Mouse (Mus musculus) T-helper 2 cell (primary cell): Measurements from ENCODE around the gene Homer2.

ENCODE experiments used
- in situ Hi-C: fragments of 300-600 bp; cut with MboI, MseI; formaldehyde crosslinking; loops from one replicate; pipeline ENCODE4 v1.15.1; 2025; ENCODE audit warnings: high pct_unique_total_duplicates

Gene Homer2

DNA sequence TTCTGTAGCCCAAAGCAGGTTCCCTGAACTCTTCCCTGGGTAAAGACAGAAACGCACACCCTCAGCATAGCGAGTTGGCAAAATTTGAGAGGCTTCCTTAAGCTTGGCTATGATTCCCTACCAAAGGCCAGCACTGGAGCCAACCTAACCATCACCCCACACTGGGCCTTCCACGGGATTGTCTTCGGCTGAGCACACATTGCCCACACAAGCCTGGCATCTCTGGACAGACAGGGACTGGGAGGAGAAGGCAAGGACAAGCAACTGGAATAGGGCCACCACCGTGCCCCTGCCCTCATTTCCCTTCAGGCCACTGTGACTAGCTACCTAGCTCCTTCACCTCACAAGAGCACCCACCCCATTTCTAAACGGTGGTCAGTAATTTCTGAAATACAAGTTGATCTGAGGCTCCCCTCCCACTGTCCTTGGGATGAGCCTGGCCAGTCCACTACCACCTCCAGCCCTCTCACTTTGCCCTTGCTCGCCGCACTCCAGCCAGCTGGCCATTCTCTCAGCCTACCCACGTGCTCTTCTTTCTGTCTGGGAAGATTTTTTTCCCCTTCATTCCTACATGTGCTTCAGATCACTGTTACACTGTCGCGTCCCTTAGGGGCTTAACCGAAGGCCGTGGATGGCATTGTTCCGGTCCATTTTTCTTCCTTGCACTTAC, at the start of gene Homer2:
Gene Homer2, minus strand, starts transcription at position 57 of the 670 bp plus-strand sequence.
- in situ Hi-C loops = loop anchor here (25.0 kb wide), 1 partner anchor 1355 kb away; no protein-coding TSS in a partner anchor

GRCm38 (mm10) chr7:81747956-81748355, 40.6 kb upstream of the Homer2 start:
- in situ Hi-C loops = no loop called here

GRCm38 (mm10) chr7:81744145-81744544, 36.8 kb upstream of the Homer2 start:
- in situ Hi-C loops = no loop called here

- in situ Hi-C loops = no loop called here
Observed at GRCm38 (mm10) chr7:81740010-81740409, 32.7 kb upstream of the Homer2 start.

DNA sequence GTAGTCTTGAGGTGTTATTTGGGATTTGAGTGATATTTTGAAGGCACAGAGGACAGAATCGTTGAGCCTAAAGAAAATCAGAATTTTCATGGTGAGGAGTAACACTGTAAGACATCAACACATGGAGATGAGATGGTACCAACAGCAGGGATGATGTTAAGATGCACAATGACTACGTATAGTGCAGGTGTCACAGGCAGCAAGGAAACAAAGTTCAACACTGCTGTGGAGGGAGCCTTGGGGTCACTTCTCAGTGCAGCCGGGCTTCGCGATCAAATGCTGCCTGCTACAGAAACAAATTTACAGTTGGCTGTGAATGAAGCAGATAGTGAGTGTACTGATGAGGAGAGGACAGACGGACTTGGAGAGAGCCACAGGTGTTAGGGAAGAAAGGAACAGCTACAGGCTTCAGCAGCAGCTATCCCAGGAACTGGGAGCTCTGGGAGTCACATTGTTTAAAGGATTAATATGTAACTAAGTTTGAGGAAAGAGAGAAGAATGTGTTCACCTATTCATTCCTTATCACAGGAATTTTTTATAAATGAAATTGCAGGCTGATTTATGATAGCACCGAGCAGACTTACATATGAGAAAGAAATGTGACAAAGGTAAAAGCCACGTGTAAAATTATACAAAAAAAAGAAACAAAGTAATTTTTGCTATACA, 31.5 kb upstream of the Homer2 start:
- in situ Hi-C loops = no loop called here

DNA sequence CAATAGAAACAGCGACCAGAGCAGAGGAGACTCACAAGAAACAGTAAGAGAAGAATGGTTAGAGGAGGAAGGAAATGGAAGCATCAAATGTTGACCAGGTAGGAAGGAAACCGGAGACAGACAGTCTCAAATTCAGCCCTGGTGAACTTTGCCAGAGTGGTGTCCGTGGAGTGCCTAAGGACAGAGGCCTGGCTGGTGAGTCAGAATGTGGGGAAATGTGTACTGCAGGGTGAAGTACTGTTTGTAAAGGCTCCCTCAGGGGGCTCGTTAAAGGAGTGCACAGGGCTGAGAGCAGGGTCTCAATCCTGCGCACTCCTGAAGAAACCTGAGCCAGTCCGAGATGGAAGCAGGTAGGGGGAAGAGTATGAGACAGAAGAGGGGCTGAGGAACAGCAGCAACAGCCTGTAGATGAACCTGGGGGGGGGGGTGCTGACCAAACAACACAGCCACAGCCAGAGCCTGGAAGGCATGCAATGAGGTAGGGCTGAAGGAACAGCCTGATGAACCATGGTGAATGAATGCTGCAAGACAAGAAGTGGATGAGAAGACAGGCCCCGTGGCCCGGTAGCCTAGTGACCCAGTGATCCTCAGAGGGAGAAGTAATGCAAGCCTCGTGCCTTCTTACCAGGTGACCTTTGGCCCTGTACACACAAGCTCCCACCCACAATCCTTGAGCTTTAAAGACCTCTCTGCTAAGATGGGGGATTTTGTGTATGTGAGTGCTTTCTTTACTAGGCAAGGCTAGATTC, 28.1 kb upstream of the Homer2 start:
- in situ Hi-C loops = no loop called here

DNA sequence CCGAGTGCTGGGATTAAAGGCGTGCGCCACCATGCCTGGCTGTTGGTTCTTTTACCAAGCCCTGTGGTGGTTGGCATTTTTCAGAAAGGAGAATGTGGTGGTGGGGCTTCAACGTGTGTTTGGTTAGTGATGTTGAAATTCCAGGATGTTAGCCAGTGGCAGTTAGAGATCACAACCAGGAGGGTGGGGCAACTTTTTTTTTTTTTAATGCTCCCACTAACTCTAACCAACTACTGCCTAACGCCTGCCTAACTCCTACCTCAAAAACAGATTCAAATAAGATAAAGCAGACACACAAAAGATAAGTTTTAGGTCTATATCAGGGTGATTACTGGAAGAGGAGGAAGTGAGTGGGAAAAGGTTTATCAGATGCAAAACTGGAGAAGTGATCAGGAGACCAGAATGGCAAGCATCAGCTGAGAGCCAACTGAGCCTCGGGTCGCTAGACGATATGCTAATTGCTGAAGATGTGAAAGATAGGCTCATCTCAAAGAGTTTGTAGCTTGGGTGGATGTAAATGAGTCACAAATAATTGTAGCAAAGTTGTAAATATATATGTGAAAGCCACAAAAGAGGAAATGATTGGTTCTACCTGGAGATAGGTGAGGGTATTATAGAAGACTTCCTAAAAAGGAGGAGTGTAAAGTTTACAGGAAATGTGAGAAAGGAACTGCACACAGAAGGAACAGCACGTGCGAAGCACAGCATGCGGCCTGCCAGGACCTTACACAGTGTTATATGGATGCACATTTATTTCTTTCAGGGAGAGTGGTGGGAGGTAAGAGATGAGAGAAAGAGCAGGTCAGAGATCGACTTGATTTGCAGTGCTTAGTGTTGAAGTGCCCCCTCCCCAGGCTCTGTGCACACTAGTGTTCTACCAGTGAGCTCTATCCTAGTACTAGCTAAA, 25.1 kb upstream of the Homer2 start:
- in situ Hi-C loops = no loop called here

DNA sequence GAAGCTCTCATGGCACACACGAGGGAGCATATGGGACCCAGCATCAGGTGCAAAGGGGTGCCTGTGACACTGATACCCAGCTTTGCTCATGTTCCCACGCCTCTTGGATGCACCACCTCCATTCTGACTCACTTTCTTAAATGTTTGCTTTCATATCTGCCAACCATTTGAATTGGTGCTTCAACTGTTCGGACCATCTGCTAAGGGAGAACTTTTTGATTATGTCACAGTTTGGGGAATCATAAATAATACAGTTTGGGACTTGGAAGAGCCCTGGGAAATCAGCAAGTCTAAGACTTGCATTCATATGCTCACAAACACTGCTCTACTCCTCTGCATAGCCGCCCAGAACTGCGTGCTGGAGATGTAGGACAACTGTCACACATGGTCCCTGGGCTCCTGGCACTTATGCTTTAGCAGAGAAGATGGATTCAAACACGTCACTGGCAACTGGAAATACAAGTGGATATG, 23.9 kb upstream of the Homer2 start:
- in situ Hi-C loops = no loop called here

- in situ Hi-C loops = no loop called here
Observed at GRCm38 (mm10) chr7:81729787-81730186, 22.5 kb upstream of the Homer2 start.

- in situ Hi-C loops = no loop called here
Observed at GRCm38 (mm10) chr7:81727716-81728115, 20.4 kb upstream of the Homer2 start.

- in situ Hi-C loops = no loop called here
Observed at GRCm38 (mm10) chr7:81726728-81727005, 19.3 kb upstream of the Homer2 start.

- in situ Hi-C loops = no loop called here
Observed at GRCm38 (mm10) chr7:81725986-81726727, 18.8 kb upstream of the Homer2 start.

- in situ Hi-C loops = loop anchor here (25.0 kb wide), 1 partner anchor 1338 kb away; no protein-coding TSS in a partner anchor
Observed at GRCm38 (mm10) chr7:81723851-81724250, 16.5 kb upstream of the Homer2 start.

DNA sequence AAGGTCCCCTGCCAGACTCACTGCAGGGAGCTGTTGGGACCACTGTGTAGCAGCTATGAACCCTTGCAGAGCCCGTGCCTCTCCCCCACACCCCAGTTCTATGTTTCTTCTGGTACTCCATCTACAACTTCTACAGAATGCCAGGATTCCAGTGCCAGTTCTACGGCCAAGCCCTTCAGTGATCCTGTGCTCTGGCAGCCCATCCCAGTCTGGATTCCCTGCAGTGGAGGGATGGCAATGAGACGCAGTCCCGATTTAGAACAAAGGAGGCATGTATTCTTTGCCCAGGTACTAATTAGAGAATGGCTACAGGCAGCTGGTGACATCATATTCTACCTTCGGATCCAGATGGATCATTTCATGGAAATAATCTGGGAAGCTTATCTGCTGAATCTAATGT, 13.9 kb upstream of the Homer2 start:
- in situ Hi-C loops = loop anchor here (25.0 kb wide), 1 partner anchor 1341 kb away; no protein-coding TSS in a partner anchor

GRCm38 (mm10) chr7:81719216-81719661, 11.9 kb upstream of the Homer2 start:
- in situ Hi-C loops = loop anchor here (25.0 kb wide), 1 partner anchor 1343 kb away; no protein-coding TSS in a partner anchor

GRCm38 (mm10) chr7:81718657-81719056, 11.3 kb upstream of the Homer2 start:
- in situ Hi-C loops = loop anchor here (25.0 kb wide), 1 partner anchor 1344 kb away; no protein-coding TSS in a partner anchor

- in situ Hi-C loops = loop anchor here (25.0 kb wide), 1 partner anchor 1352 kb away; no protein-coding TSS in a partner anchor
Observed at GRCm38 (mm10) chr7:81710166-81710565, 2.8 kb upstream of the Homer2 start.

DNA sequence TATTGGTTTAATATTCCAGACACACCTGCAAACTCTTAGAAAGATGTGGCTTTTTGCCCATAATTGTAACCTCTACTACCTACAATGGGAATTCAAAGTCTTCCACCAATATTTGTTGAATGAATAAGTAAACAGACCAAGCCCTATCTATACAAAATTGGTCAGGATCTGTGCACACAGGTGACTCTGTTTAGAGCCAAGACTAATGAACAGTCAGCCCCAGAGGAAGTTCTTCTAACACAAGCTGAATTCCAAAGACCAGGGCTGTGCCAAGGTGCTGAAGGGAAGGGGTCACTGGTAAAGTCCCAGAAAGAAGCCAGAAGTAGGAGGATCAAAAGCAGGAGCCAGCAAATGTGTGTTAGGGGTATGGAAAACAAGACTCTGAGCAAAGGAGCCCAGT, 838 bp upstream of the Homer2 start:
- in situ Hi-C loops = loop anchor here (25.0 kb wide), 1 partner anchor 1354 kb away; no protein-coding TSS in a partner anchor

- in situ Hi-C loops = loop anchor here (25.0 kb wide), 1 partner anchor 1356 kb away; no protein-coding TSS in a partner anchor
Observed at GRCm38 (mm10) chr7:81706416-81707391, 623 bp downstream of the Homer2 start.
